Mouse (Mus musculus) 3T3-L1 (cell line): Measurements from ENCODE around the gene Ank3.

Experiments
- DNase-seq: peaks from one replicate; pipeline ENCODE4 v3.0.0-alpha.2; 2015; ENCODE audit warnings: low read depth, low spot score

Ank3 gene

GRCm38 (mm10) chr10:69756956-69757672 is 358.5 kb downstream of the Ank3 start:
- DNase-seq: peak; percentile 81

GRCm38 (mm10) chr10:69762977-69763376 is 364.4 kb downstream of the Ank3 start:
- no peak for DNase-seq

- DNase-seq: no peak
These were observed 365.8 kb downstream of the Ank3 start for GRCm38 (mm10) chr10:69764402-69764801.

GRCm38 (mm10) chr10:69777065-69777645 is 378.6 kb downstream of the Ank3 start:
- DNase-seq: peak; percentile 95

GRCm38 (mm10) chr10:69777736-69778135 is 379.2 kb downstream of the Ank3 start:
- DNase-seq: peak; percentile 71

- peak; percentile 48 for DNase-seq
These were observed 380.7 kb downstream of the Ank3 start for GRCm38 (mm10) chr10:69779246-69779645.

GRCm38 (mm10) chr10:69781491-69781890 is 382.9 kb downstream of the Ank3 start:
- peak; percentile 47 for DNase-seq

- peak; percentile 29 for DNase-seq
These were observed 386.7 kb downstream of the Ank3 start for GRCm38 (mm10) chr10:69785235-69785634.

GRCm38 (mm10) chr10:69785692-69786091 is 387.1 kb downstream of the Ank3 start:
- DNase-seq: no peak

- DNase-seq: no peak
These were observed 387.8 kb downstream of the Ank3 start for GRCm38 (mm10) chr10:69786220-69786993.

- no peak for DNase-seq
These were observed 388.8 kb downstream of the Ank3 start for GRCm38 (mm10) chr10:69787379-69787778.

GRCm38 (mm10) chr10:69790606-69791005 is 392.0 kb downstream of the Ank3 start:
- DNase-seq: no peak

GRCm38 (mm10) chr10:69791951-69792350 is 393.4 kb downstream of the Ank3 start:
- DNase-seq: no peak

- DNase-seq: no peak
These were observed 393.8 kb downstream of the Ank3 start for GRCm38 (mm10) chr10:69792400-69792799.

- DNase-seq: peak; percentile 68
These were observed 394.5 kb downstream of the Ank3 start for GRCm38 (mm10) chr10:69793079-69793478.

- no peak for DNase-seq
These were observed 397.1 kb downstream of the Ank3 start for GRCm38 (mm10) chr10:69795656-69796055.

GRCm38 (mm10) chr10:69796421-69796886 is 397.9 kb downstream of the Ank3 start:
- no peak for DNase-seq

GRCm38 (mm10) chr10:69803135-69803756 is 404.7 kb downstream of the Ank3 start:
- peak; percentile 6 for DNase-seq

GRCm38 (mm10) chr10:69804613-69805012 is 406.0 kb downstream of the Ank3 start:
- no peak for DNase-seq

GRCm38 (mm10) chr10:69810785-69811184 is 412.2 kb downstream of the Ank3 start:
- DNase-seq: no peak

- DNase-seq: peak; percentile 52
These were observed 415.4 kb downstream of the Ank3 start for GRCm38 (mm10) chr10:69813823-69814522.
